Mouse (Mus musculus) ZHBTc4 (cell line): ENCODE data around the gene Slc24a4.
"Not testable (repeated sequence)": the region's sequence is repeated elsewhere in the genome, so short reads cannot be mapped to it uniquely, and the experiment has no call there.

Experiments
- DNase-seq: peaks from one replicate; pipeline ENCODE4 v3.0.0-alpha.2; 2011; ENCODE audit warnings: low read depth, low spot score

Gene Slc24a4

GRCm38 (mm10) chr12:102248104-102248503 lies 119.6 kb downstream of the Slc24a4 start:
- DNase-seq: no peak

GRCm38 (mm10) chr12:102250316-102250715 lies 121.8 kb downstream of the Slc24a4 start:
- DNase-seq: no peak

GRCm38 (mm10) chr12:102251070-102251469 lies 122.5 kb downstream of the Slc24a4 start:
- DNase-seq: no peak

- DNase-seq: no peak
Measured at GRCm38 (mm10) chr12:102251985-102252384, 123.5 kb downstream of the Slc24a4 start.

- no peak for DNase-seq
Measured at GRCm38 (mm10) chr12:102252525-102252924, 124.0 kb downstream of the Slc24a4 start.

GRCm38 (mm10) chr12:102255012-102255411 lies 126.5 kb downstream of the Slc24a4 start:
- DNase-seq: no peak

- DNase-seq: no peak
Measured at GRCm38 (mm10) chr12:102258522-102259112, 130.1 kb downstream of the Slc24a4 start.

GRCm38 (mm10) chr12:102261933-102262396 lies 133.4 kb downstream of the Slc24a4 start:
- peak; percentile 88 for DNase-seq

GRCm38 (mm10) chr12:102262809-102263208 lies 134.3 kb downstream of the Slc24a4 start:
- no peak for DNase-seq

- DNase-seq: no peak
Measured at GRCm38 (mm10) chr12:102263249-102263648, 134.7 kb downstream of the Slc24a4 start.

- no peak for DNase-seq
Measured at GRCm38 (mm10) chr12:102266433-102266832, 137.9 kb downstream of the Slc24a4 start.

GRCm38 (mm10) chr12:102269144-102269543 lies 140.6 kb downstream of the Slc24a4 start:
- DNase-seq: no peak

GRCm38 (mm10) chr12:102270776-102271405 lies 142.4 kb downstream of the Slc24a4 start:
- no peak for DNase-seq

- no peak for DNase-seq
Measured at GRCm38 (mm10) chr12:102271447-102271846, 142.9 kb downstream of the Slc24a4 start.

GRCm38 (mm10) chr12:102275833-102276443 lies 147.4 kb downstream of the Slc24a4 start:
- no peak for DNase-seq

- DNase-seq: not testable (repeated sequence)
Measured at GRCm38 (mm10) chr12:102280290-102280689, 151.8 kb downstream of the Slc24a4 start.

- no peak for DNase-seq
Measured at GRCm38 (mm10) chr12:102280867-102281503, 152.5 kb downstream of the Slc24a4 start.

GRCm38 (mm10) chr12:102282126-102282525 lies 153.6 kb downstream of the Slc24a4 start:
- no peak for DNase-seq

- DNase-seq: peak; percentile 50
Measured at GRCm38 (mm10) chr12:102282763-102283482, 154.4 kb downstream of the Slc24a4 start, which contains the start of gene Rin3. Gene Rin3 (plus strand): TSS chr12:102283048.

- peak; percentile 57 for DNase-seq
Measured at GRCm38 (mm10) chr12:102283483-102284266, 155.1 kb downstream of the Slc24a4 start.

GRCm38 (mm10) chr12:102284267-102284610 lies 155.7 kb downstream of the Slc24a4 start:
- no peak for DNase-seq
